Mouse (Mus musculus): Measurements from ENCODE around the gene Sash3. TPM values are rescaled to one million over a fixed set of nuclear protein-coding genes. Genes with fewer than 3 reads are reported as not detected.

The Sash3 gene
- polyA plus RNA-seq, 1 experiment from 2014 or later: 1.0 TPM

- H3K9me3 ChIP-seq (replicated peaks; ENCODE audit: control insufficient read depth, low read length): no peaks in the 10 kb centered on the region
- H3K4me2 ChIP-seq: no peak overlapping the region
- peaks cover 5% of the 10 kb centered on the region for H3K27me3 ChIP-seq (ENCODE audit: control insufficient read depth, insufficient read depth, low read length)
These were observed 7.5 kb upstream of the Sash3 start for GRCm38 (mm10) chrX:48138539-48139275.

GRCm38 (mm10) chrX:48139368-48140285, 6.6 kb upstream of the Sash3 start:
- Histone ChIP-seq H3K36me3 (ENCODE audit: control insufficient read depth, insufficient read depth, low read length) (no peaks in the 10 kb centered on the region), H3K9ac (ENCODE audit: low read depth, low read length) (no peak overlapping the region), H3K9me3 (replicated peaks; ENCODE audit: control insufficient read depth, low read length) (no peaks in the 10 kb centered on the region), H3K4me1 (ENCODE audit: control insufficient read depth, insufficient read depth, low read length) (no peaks in the 10 kb centered on the region; the same call in 1 of the 2 replicates), H3K27ac (ENCODE audit: low read depth, low read length) (no peak overlapping the region), H3K4me3 (ENCODE audit: low read depth, low read length) (no peak overlapping the region), H3K4me2 (no peak overlapping the region), H3K27me3 (ENCODE audit: control insufficient read depth, insufficient read depth, low read length) (peaks cover 5% of the 10 kb centered on the region)
- ATAC-seq (replicated peaks; ENCODE audit: insufficient number of reproducible peaks, low FRiP score, low TSS enrichment): no peak
- 52% methylated on average over 14 of the region's 14 CpGs for WGBS (ENCODE audit: insufficient replicate concordance)

More at GRCm38 (mm10) chrX:48138539-48139275, 7.5 kb upstream of the Sash3 start:
- Histone ChIP-seq H3K36me3 (ENCODE audit: control insufficient read depth, insufficient read depth, low read length) (no peaks in the 10 kb centered on the region), H3K9ac (ENCODE audit: low read depth, low read length) (no peak overlapping the region), H3K27ac (ENCODE audit: low read depth, low read length) (no peak overlapping the region), H3K4me1 (ENCODE audit: control insufficient read depth, insufficient read depth, low read length) (no peaks in the 10 kb centered on the region; the same call in 1 of the 2 replicates), H3K4me3 (ENCODE audit: low read depth, low read length) (no peak overlapping the region)
- ATAC-seq (replicated peaks; ENCODE audit: insufficient number of reproducible peaks, low FRiP score, low TSS enrichment): no peak
- WGBS (ENCODE audit: insufficient replicate concordance): 43% methylated on average over 7 of the region's 7 CpGs

DNA sequence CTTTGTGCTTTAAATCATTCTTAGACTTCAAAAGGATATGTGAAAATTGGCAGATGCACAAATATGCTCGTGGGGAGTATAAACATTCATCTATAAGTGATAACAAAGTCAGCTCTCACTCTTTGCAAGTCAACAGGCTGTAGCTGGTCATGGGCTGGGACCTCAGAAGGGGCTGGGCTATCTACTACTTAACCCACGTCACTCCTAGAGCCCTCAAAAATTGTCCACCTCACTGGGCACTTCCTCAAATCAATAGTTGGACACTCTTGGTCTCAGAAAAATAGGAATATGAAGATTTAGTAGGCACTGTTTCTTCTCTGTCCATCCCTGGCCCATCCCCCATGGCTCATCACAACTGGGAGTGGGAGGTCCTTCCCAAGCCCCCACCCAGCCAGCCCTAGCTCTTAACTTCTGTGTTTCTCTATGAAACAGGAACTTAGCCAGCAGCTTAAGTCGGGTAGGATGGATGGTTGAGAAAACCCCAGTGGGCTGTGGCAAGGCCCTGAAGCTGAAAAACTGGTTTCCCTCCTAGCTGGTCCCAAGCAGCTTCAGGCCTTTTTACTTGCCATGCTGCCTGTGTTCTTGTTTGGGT, 5.9 kb upstream of the Sash3 start:
- no peak for ATAC-seq (replicated peaks; ENCODE audit: insufficient number of reproducible peaks, low FRiP score, low TSS enrichment)
- Histone ChIP-seq H3K4me2 (no peak overlapping the region), H3K9me3 (replicated peaks; ENCODE audit: control insufficient read depth, low read length) (no peaks in the 10 kb centered on the region), H3K4me3 (ENCODE audit: low read depth, low read length) (no peak overlapping the region), H3K4me1 (ENCODE audit: control insufficient read depth, insufficient read depth, low read length) (no peaks in the 10 kb centered on the region; the same call in 1 of the 2 replicates), H3K27me3 (ENCODE audit: control insufficient read depth, insufficient read depth, low read length) (peaks cover 2% of the 10 kb centered on the region; the same call in 1 of the 2 replicates), H3K27ac (ENCODE audit: low read depth, low read length) (no peak overlapping the region), H3K9ac (ENCODE audit: low read depth, low read length) (no peak overlapping the region), H3K36me3 (ENCODE audit: control insufficient read depth, insufficient read depth, low read length) (no peaks in the 10 kb centered on the region)
- 43% methylated on average over 3 of the region's 3 CpGs for WGBS (ENCODE audit: insufficient replicate concordance)

- no peaks in the 10 kb centered on the region for H3K36me3 ChIP-seq (ENCODE audit: control insufficient read depth, insufficient read depth, low read length)
- no peak overlapping the region for H3K4me3 ChIP-seq (ENCODE audit: low read depth, low read length)
- H3K27me3 ChIP-seq (ENCODE audit: control insufficient read depth, insufficient read depth, low read length): peaks cover 2% of the 10 kb centered on the region; the same call in 1 of the 2 replicates
- no peak for ATAC-seq (replicated peaks; ENCODE audit: insufficient number of reproducible peaks, low FRiP score, low TSS enrichment)
- H3K27ac ChIP-seq (ENCODE audit: low read depth, low read length): no peak overlapping the region
- H3K4me1 ChIP-seq (ENCODE audit: control insufficient read depth, insufficient read depth, low read length): no peaks in the 10 kb centered on the region; the same call in 1 of the 2 replicates
- WGBS (ENCODE audit: insufficient replicate concordance): 59% methylated on average over 6 of the region's 6 CpGs
- no peaks in the 10 kb centered on the region for H3K9me3 ChIP-seq (replicated peaks; ENCODE audit: control insufficient read depth, low read length)
- H3K4me2 ChIP-seq: no peak overlapping the region
- no peak overlapping the region for H3K9ac ChIP-seq (ENCODE audit: low read depth, low read length)
These were observed 4.8 kb upstream of the Sash3 start for GRCm38 (mm10) chrX:48141481-48141880.

- Histone ChIP-seq H3K4me3 (ENCODE audit: low read depth, low read length) (peak overlapping the region; percentile 25; the same call in 1 of the 2 replicates), H3K4me1 (ENCODE audit: control insufficient read depth, insufficient read depth, low read length) (no peaks in the 10 kb centered on the region), H3K36me3 (ENCODE audit: control insufficient read depth, insufficient read depth, low read length) (no peaks in the 10 kb centered on the region), H3K9ac (ENCODE audit: low read depth, low read length) (peak overlapping the region; percentile 28; the same call in 1 of the 2 replicates), H3K27ac (ENCODE audit: low read depth, low read length) (no peak overlapping the region), H3K4me2 (peak overlapping the region; percentile 52), H3K9me3 (replicated peaks; ENCODE audit: control insufficient read depth, low read length) (no peaks in the 10 kb centered on the region), H3K27me3 (ENCODE audit: control insufficient read depth, insufficient read depth, low read length) (no peaks in the 10 kb centered on the region)
- WGBS (ENCODE audit: insufficient replicate concordance): 37% methylated on average over 26 of the region's 26 CpGs
- 0 out of 2 replicates have a peak, but pooled peaks have one; percentile 49 for ATAC-seq (replicated peaks; ENCODE audit: insufficient number of reproducible peaks, low FRiP score, low TSS enrichment)
These were observed 2.6 kb upstream of the Sash3 start for GRCm38 (mm10) chrX:48143415-48144335.

GRCm38 (mm10) chrX:48147226-48147625, 990 bp downstream of the Sash3 start:
- no peaks in the 10 kb centered on the region for H3K4me1 ChIP-seq (ENCODE audit: control insufficient read depth, insufficient read depth, low read length)
- no peak overlapping the region for H3K9ac ChIP-seq (ENCODE audit: low read depth, low read length)
- no peak overlapping the region for H3K4me2 ChIP-seq
- H3K9me3 ChIP-seq (replicated peaks; ENCODE audit: control insufficient read depth, low read length): no peaks in the 10 kb centered on the region
- 83% methylated on average over 2 of the region's 2 CpGs for WGBS (ENCODE audit: insufficient replicate concordance)
- H3K27ac ChIP-seq (ENCODE audit: low read depth, low read length): no peak overlapping the region
- ATAC-seq (replicated peaks; ENCODE audit: insufficient number of reproducible peaks, low FRiP score, low TSS enrichment): no peak
- no peaks in the 10 kb centered on the region for H3K36me3 ChIP-seq (ENCODE audit: control insufficient read depth, insufficient read depth, low read length)
- no peaks in the 10 kb centered on the region for H3K27me3 ChIP-seq (ENCODE audit: control insufficient read depth, insufficient read depth, low read length)
- H3K4me3 ChIP-seq (ENCODE audit: low read depth, low read length): no peak overlapping the region

GRCm38 (mm10) chrX:48147741-48148186, 1.5 kb downstream of the Sash3 start:
- Histone ChIP-seq H3K27ac (ENCODE audit: low read depth, low read length) (no peak overlapping the region), H3K4me2 (no peak overlapping the region), H3K27me3 (ENCODE audit: control insufficient read depth, insufficient read depth, low read length) (no peaks in the 10 kb centered on the region), H3K4me1 (ENCODE audit: control insufficient read depth, insufficient read depth, low read length) (no peaks in the 10 kb centered on the region), H3K9ac (ENCODE audit: low read depth, low read length) (no peak overlapping the region), H3K9me3 (replicated peaks; ENCODE audit: control insufficient read depth, low read length) (no peaks in the 10 kb centered on the region), H3K36me3 (ENCODE audit: control insufficient read depth, insufficient read depth, low read length) (no peaks in the 10 kb centered on the region), H3K4me3 (ENCODE audit: low read depth, low read length) (no peak overlapping the region)
- 82% methylated on average over 7 of the region's 7 CpGs for WGBS (ENCODE audit: insufficient replicate concordance)
- no peak for ATAC-seq (replicated peaks; ENCODE audit: insufficient number of reproducible peaks, low FRiP score, low TSS enrichment)
